Mouse (Mus musculus): ENCODE measurements at regions not wholly inside any gene's neighbourhood (a gene's known extent, or its start where the extent isn't known, plus 50 kb on each side); places are given as distances from the start of the nearest gene placed in this dataset.

Small RNA genes in the stretch of these regions (microRNA-seq; reads per million reads assigned to microRNA genes)
- gene Gm22466, result 0 reads per million in 2 experiments
- 0 reads per million in 2 experiments for gene Gm23490
- 0.50 to 2.3 reads per million in 2 experiments for gene Gm23873
- 0 reads per million in 2 experiments for gene Gm23917
- 0 reads per million in 2 experiments for gene Gm23962
- gene Gm25533, result 0 reads per million in 2 experiments
- 0 reads per million in 2 experiments for gene Mir344
- gene Mir344b, result 58.6 to 68.8 reads per million in 2 experiments
- gene Mir344c, result 0.75 to 2.3 reads per million in 2 experiments
- 0 reads per million in 2 experiments for gene Mir344d-1
- gene Mir344d-2, result 0 reads per million in 2 experiments
- gene Mir344d-3, result 0.21 to 0.25 reads per million in 2 experiments
- 0 reads per million in 2 experiments for gene Mir344e
- gene Mir344h-1, result 0 reads per million in 2 experiments
- 0 reads per million in 2 experiments for gene Mir344h-2

Data from left cerebral cortex, adult 18-20 months (tissue).